Mouse (Mus musculus): ENCODE measurements around the gene Mul1. TPM values are rescaled to one million over a fixed set of nuclear protein-coding genes. Genes with fewer than 3 reads are reported as not detected.

Gene Mul1
- polyA plus RNA-seq, 1 experiment from 2014 or later, result 16.0 TPM

DNA sequence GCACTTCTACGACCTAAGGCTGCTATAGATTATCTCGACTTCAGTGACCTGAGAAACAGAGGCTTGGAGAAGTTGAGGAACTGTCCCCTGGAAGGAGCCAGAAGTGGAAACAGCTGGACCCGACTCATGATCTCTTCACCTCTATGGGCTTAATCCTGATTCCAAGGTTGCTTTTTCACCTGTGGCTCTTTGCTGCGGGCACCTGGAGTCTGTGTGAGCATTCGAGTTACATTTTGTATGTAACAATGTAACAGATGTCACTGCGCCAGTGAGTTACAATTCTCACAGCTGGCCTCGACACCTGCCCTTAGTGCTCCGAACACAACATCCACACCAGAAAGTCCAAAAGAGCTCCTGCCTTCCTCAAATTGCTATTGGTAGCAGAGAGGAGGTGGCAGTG lies 31.0 kb downstream of the Mul1 start:
- Histone ChIP-seq H3K4me3 (no peak overlapping the region), H3K27ac (replicated peaks) (peak overlapping the region; percentile 93), H3K9ac (replicated peaks) (peak overlapping the region; percentile 43; the same call in 1 of the 2 replicates), H3K4me2 (replicated peaks) (no peak overlapping the region), H3K4me1 (peaks cover 43% of the 10 kb centered on the region), H3K27me3 (peaks cover 23% of the 10 kb centered on the region), H3K36me3 (no peaks in the 10 kb centered on the region), H3K9me3 (no peaks in the 10 kb centered on the region)
- WGBS, result 46% methylated on average over 8 of the region's 8 CpGs
- ATAC-seq (ENCODE audit: low FRiP score, low read depth), result no peak

- Histone ChIP-seq H3K4me2 (replicated peaks) (no peak overlapping the region), H3K9ac (replicated peaks) (no peak overlapping the region), H3K4me3 (no peak overlapping the region)
Observed at GRCm38 (mm10) chr4:138466690-138467089, 32.2 kb downstream of the Mul1 start.

DNA sequence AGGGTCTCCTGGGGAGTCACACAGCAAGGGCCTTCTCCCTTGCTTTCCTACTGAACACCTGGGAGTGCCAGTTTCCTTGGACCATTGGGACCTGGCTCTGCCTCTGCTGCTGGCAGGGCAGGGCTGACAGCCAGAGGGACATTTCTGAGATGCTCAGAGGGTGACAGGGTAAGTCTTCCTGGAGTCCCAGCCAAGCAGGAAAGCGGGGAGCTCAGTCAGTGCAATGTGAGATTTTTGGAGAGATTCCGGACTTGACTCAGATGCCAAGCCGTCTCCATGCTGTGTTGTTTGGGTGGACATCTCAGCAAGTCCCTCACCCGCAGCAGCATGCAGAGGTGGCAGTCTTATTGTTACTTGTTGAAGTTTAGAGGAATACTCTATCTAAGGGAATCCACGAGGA lies 33.0 kb downstream of the Mul1 start:
- Histone ChIP-seq H3K27ac (replicated peaks) (no peak overlapping the region), H3K4me2 (replicated peaks) (no peak overlapping the region), H3K27me3 (peaks cover 20% of the 10 kb centered on the region), H3K4me1 (peaks cover 40% of the 10 kb centered on the region), H3K9ac (replicated peaks) (no peak overlapping the region), H3K36me3 (no peaks in the 10 kb centered on the region), H3K9me3 (no peaks in the 10 kb centered on the region), H3K4me3 (no peak overlapping the region)
- ATAC-seq (ENCODE audit: low FRiP score, low read depth), result no peak
- 84% methylated on average over 5 of the region's 5 CpGs for WGBS

More at GRCm38 (mm10) chr4:138466690-138467089, 32.2 kb downstream of the Mul1 start:
- ATAC-seq (ENCODE audit: low FRiP score, low read depth), result no peak
- 79% methylated on average over 6 of the region's 6 CpGs for WGBS
- no peaks in the 10 kb centered on the region for H3K36me3 ChIP-seq
- H3K9me3 ChIP-seq, result no peaks in the 10 kb centered on the region
- peaks cover 43% of the 10 kb centered on the region for H3K4me1 ChIP-seq
- peaks cover 20% of the 10 kb centered on the region for H3K27me3 ChIP-seq
- H3K27ac ChIP-seq (replicated peaks), result no peak overlapping the region

- no peaks in the 10 kb centered on the region for H3K36me3 ChIP-seq
- no peaks in the 10 kb centered on the region for H3K9me3 ChIP-seq
- WGBS, result 20% methylated on average over 7 of the region's 7 CpGs
- H3K4me3 ChIP-seq, result no peak overlapping the region
- no peak overlapping the region for H3K4me2 ChIP-seq (replicated peaks)
- peaks cover 23% of the 10 kb centered on the region for H3K4me1 ChIP-seq
- no peak overlapping the region for H3K27ac ChIP-seq (replicated peaks)
- ATAC-seq (ENCODE audit: low FRiP score, low read depth), result no peak
- peaks cover 20% of the 10 kb centered on the region for H3K27me3 ChIP-seq
- H3K9ac ChIP-seq (replicated peaks), result no peak overlapping the region
Observed at GRCm38 (mm10) chr4:138469080-138469479, 34.6 kb downstream of the Mul1 start.

- no peak overlapping the region for H3K27ac ChIP-seq (replicated peaks)
- no peak overlapping the region for H3K4me3 ChIP-seq
- WGBS, result 80% methylated on average over 7 of the region's 7 CpGs
- peaks cover 10% of the 10 kb centered on the region for H3K27me3 ChIP-seq
- no peak overlapping the region for H3K9ac ChIP-seq (replicated peaks)
- H3K4me2 ChIP-seq (replicated peaks), result no peak overlapping the region
- no peaks in the 10 kb centered on the region for H3K9me3 ChIP-seq
- H3K4me1 ChIP-seq, result peaks cover 8% of the 10 kb centered on the region
- ATAC-seq (ENCODE audit: low FRiP score, low read depth), result no peak
- no peaks in the 10 kb centered on the region for H3K36me3 ChIP-seq
Observed at GRCm38 (mm10) chr4:138471241-138471640, 36.8 kb downstream of the Mul1 start.

- no peaks in the 10 kb centered on the region for H3K4me1 ChIP-seq
- WGBS, result 83% methylated on average over 7 of the region's 7 CpGs
- no peaks in the 10 kb centered on the region for H3K36me3 ChIP-seq
- no peak overlapping the region for H3K4me2 ChIP-seq (replicated peaks)
- ATAC-seq (ENCODE audit: low FRiP score, low read depth), result no peak
- no peak overlapping the region for H3K27ac ChIP-seq (replicated peaks)
- no peaks in the 10 kb centered on the region for H3K9me3 ChIP-seq
- H3K4me3 ChIP-seq, result no peak overlapping the region
- H3K27me3 ChIP-seq, result no peaks in the 10 kb centered on the region
- no peak overlapping the region for H3K9ac ChIP-seq (replicated peaks)
Observed at GRCm38 (mm10) chr4:138479595-138479994, 45.1 kb downstream of the Mul1 start.

DNA sequence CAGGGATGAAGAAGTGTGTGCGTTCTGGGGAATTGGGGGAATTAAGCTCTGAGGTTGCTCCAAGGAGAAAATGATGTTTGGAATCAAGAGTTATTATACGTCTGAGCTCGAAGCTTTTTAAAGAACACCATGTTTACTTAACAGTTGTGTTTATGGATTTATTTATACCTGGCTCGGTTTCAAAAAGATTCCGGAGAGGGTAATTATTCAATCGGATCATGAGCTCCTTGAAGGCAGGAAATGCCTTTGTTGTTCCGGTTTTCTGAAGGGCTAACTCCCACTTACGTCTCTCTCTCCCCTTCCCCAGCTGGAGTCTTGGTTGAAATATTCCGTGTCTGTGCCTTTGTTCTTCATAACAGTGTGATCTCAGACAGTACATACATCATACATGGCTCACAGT lies 46.5 kb downstream of the Mul1 start:
- Histone ChIP-seq H3K36me3 (no peaks in the 10 kb centered on the region), H3K9me3 (no peaks in the 10 kb centered on the region), H3K4me3 (no peak overlapping the region), H3K4me1 (no peaks in the 10 kb centered on the region), H3K9ac (replicated peaks) (no peak overlapping the region), H3K27ac (replicated peaks) (no peak overlapping the region), H3K27me3 (no peaks in the 10 kb centered on the region), H3K4me2 (replicated peaks) (no peak overlapping the region)
- no peak for ATAC-seq (ENCODE audit: low FRiP score, low read depth)
- WGBS, result 72% methylated on average over 9 of the region's 9 CpGs

GRCm38 (mm10) chr4:138482721-138483120 lies 48.2 kb downstream of the Mul1 start:
- H3K9me3 ChIP-seq, result no peaks in the 10 kb centered on the region
- H3K4me3 ChIP-seq, result no peak overlapping the region
- H3K36me3 ChIP-seq, result no peaks in the 10 kb centered on the region
- H3K27ac ChIP-seq (replicated peaks), result no peak overlapping the region
- 0 out of 2 replicates have a peak, but pooled peaks cover under 1% of the 10 kb centered on the region for H3K4me1 ChIP-seq
- no peaks in the 10 kb centered on the region for H3K27me3 ChIP-seq
- no peak overlapping the region for H3K9ac ChIP-seq (replicated peaks)
- WGBS, result 81% methylated on average over 8 of the region's 8 CpGs
- no peak for ATAC-seq (ENCODE audit: low FRiP score, low read depth)
- no peak overlapping the region for H3K4me2 ChIP-seq (replicated peaks)

- ATAC-seq (ENCODE audit: low FRiP score, low read depth), result no peak
- Histone ChIP-seq H3K36me3 (no peaks in the 10 kb centered on the region), H3K27ac (replicated peaks) (no peak overlapping the region; the same call in 1 of the 2 replicates), H3K27me3 (no peaks in the 10 kb centered on the region), H3K4me3 (no peak overlapping the region), H3K9ac (replicated peaks) (no peak overlapping the region), H3K9me3 (no peaks in the 10 kb centered on the region), H3K4me2 (replicated peaks) (no peak overlapping the region), H3K4me1 (peaks cover 19% of the 10 kb centered on the region)
- WGBS, result 42% methylated on average over 8 of the region's 8 CpGs
Observed at GRCm38 (mm10) chr4:138488241-138488640, 53.8 kb downstream of the Mul1 start.

DNA sequence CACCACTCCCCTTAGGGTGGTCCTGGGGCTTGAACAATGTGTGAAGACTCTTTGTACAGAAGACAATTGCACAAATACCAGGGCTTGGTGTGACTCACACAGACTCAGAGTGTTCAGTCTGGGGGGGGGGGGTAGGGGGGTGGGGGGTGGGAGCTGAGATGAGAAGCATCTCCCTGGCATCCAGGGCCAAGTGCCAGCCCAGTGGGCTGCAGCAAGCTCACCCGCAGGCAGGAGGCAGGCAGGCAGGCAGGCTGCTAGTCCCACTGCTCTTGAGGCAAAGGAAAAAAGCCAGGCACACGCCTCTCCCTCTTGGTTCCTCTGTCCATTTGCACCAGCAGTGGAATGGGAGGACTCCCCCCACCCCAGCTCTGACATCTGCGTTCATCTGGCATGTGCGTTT lies 56.6 kb downstream of the Mul1 start:
- 79% methylated on average over 4 of the region's 4 CpGs for WGBS
- Histone ChIP-seq H3K27ac (replicated peaks) (no peak overlapping the region), H3K9ac (replicated peaks) (no peak overlapping the region), H3K4me2 (replicated peaks) (no peak overlapping the region), H3K9me3 (no peaks in the 10 kb centered on the region), H3K4me3 (no peak overlapping the region), H3K4me1 (peaks cover 47% of the 10 kb centered on the region), H3K27me3 (no peaks in the 10 kb centered on the region), H3K36me3 (no peaks in the 10 kb centered on the region)
- no peak for ATAC-seq (ENCODE audit: low FRiP score, low read depth)

Other genes starting within 250 kb of the Mul1 start
- gene Hp1bp3, start 218.4 kb upstream of the Mul1 start, polyA plus RNA-seq (2016; fragmentation: Nextera tagmentation; extraction: Ambion mirVana), result 217 and 228 TPM in 2 replicates
- gene Sh2d5, start 184.3 kb upstream of the Mul1 start, polyA plus RNA-seq (2016; fragmentation: Nextera tagmentation; extraction: Ambion mirVana), result 3.2 and 3.3 TPM in 2 replicates
- 0.63 and 1.2 TPM in 2 replicates for gene Kif17, start 184.2 kb upstream of the Mul1 start, polyA plus RNA-seq (2016; fragmentation: Nextera tagmentation; extraction: Ambion mirVana)
- gene Ddost, start 129.9 kb upstream of the Mul1 start, polyA plus RNA-seq (2016; fragmentation: Nextera tagmentation; extraction: Ambion mirVana), result 210 and 216 TPM in 2 replicates
- 69.1 and 71.8 TPM in 2 replicates for gene Pink1, start 108.4 kb upstream of the Mul1 start, polyA plus RNA-seq (2016; fragmentation: Nextera tagmentation; extraction: Ambion mirVana)
- 1.6 and 1.8 TPM in 2 replicates for gene Cda, start 66.7 kb upstream of the Mul1 start, polyA plus RNA-seq (2016; fragmentation: Nextera tagmentation; extraction: Ambion mirVana)
- gene Fam43b, start 38.1 kb upstream of the Mul1 start, polyA plus RNA-seq (2016; fragmentation: Nextera tagmentation; extraction: Ambion mirVana), result 0.27 and 0.34 TPM in 2 replicates
- gene Camk2n1, start 19.6 kb downstream of the Mul1 start, polyA plus RNA-seq (2016; fragmentation: Nextera tagmentation; extraction: Ambion mirVana), result 9.0 and 9.8 TPM in 2 replicates
- gene Vwa5b1, start 201.2 kb downstream of the Mul1 start, polyA plus RNA-seq (2016; fragmentation: Nextera tagmentation; extraction: Ambion mirVana), result 0.14 and 0.37 TPM in 2 replicates